Mouse (Mus musculus): Measurements from ENCODE around the gene Rfxap. TPM values are rescaled to one million over a fixed set of nuclear protein-coding genes. Genes with fewer than 3 reads are reported as not detected.

Gene Rfxap
- polyA plus RNA-seq, 1 experiment from 2014 or later, result 31.3 TPM

GRCm38 (mm10) chr3:54761258-54761657 lies 46.3 kb downstream of the Rfxap start:
- 96% methylated on average over 1 of the region's 1 CpGs for WGBS
- no peak for DNase-seq (ENCODE audit: low spot score)
- no peaks in the 10 kb centered on the region for H3K36me3 ChIP-seq (replicated peaks)

GRCm38 (mm10) chr3:54760321-54761115 lies 47.1 kb downstream of the Rfxap start:
- Histone ChIP-seq H3K4me3 (no peak overlapping the region), H3K9me3 (no peaks in the 10 kb centered on the region), H3K4me1 (peaks cover 27% of the 10 kb centered on the region), H3K27me3 (replicated peaks; ENCODE audit: low read depth, poor library complexity, severe bottlenecking) (peaks cover 24% of the 10 kb centered on the region), H3K36me3 (replicated peaks) (no peaks in the 10 kb centered on the region), H3K27ac (replicated peaks) (no peak overlapping the region)
- 67% methylated on average over 15 of the region's 15 CpGs for WGBS
- DNase-seq (ENCODE audit: low spot score), result no peak

More at GRCm38 (mm10) chr3:54761258-54761657, 46.3 kb downstream of the Rfxap start:
- peaks cover 20% of the 10 kb centered on the region for H3K4me1 ChIP-seq
- no peak overlapping the region for H3K4me3 ChIP-seq
- no peak overlapping the region for H3K27ac ChIP-seq (replicated peaks)
- H3K9me3 ChIP-seq, result no peaks in the 10 kb centered on the region
- peaks cover 17% of the 10 kb centered on the region for H3K27me3 ChIP-seq (replicated peaks; ENCODE audit: low read depth, poor library complexity, severe bottlenecking)

GRCm38 (mm10) chr3:54759211-54759610 lies 48.4 kb downstream of the Rfxap start:
- H3K4me1 ChIP-seq, result peaks cover 32% of the 10 kb centered on the region
- DNase-seq (ENCODE audit: low spot score), result no peak
- 77% methylated on average over 9 of the region's 9 CpGs for WGBS
- H3K9me3 ChIP-seq, result no peaks in the 10 kb centered on the region
- H3K27ac ChIP-seq (replicated peaks), result no peak overlapping the region
- H3K27me3 ChIP-seq (replicated peaks; ENCODE audit: low read depth, poor library complexity, severe bottlenecking), result peaks cover 37% of the 10 kb centered on the region
- H3K4me3 ChIP-seq, result no peak overlapping the region
- no peaks in the 10 kb centered on the region for H3K36me3 ChIP-seq (replicated peaks)

GRCm38 (mm10) chr3:54757446-54757845 lies 50.1 kb downstream of the Rfxap start:
- DNase-seq (ENCODE audit: low spot score), result no peak
- WGBS, result 83% methylated on average over 8 of the region's 8 CpGs
- Histone ChIP-seq H3K9me3 (no peaks in the 10 kb centered on the region), H3K36me3 (replicated peaks) (0 out of 2 replicates have a peak, but pooled peaks cover 1% of the 10 kb centered on the region), H3K4me1 (peaks cover 28% of the 10 kb centered on the region), H3K27ac (replicated peaks) (no peak overlapping the region), H3K27me3 (replicated peaks; ENCODE audit: low read depth, poor library complexity, severe bottlenecking) (peaks cover 43% of the 10 kb centered on the region), H3K4me3 (no peak overlapping the region)

DNA sequence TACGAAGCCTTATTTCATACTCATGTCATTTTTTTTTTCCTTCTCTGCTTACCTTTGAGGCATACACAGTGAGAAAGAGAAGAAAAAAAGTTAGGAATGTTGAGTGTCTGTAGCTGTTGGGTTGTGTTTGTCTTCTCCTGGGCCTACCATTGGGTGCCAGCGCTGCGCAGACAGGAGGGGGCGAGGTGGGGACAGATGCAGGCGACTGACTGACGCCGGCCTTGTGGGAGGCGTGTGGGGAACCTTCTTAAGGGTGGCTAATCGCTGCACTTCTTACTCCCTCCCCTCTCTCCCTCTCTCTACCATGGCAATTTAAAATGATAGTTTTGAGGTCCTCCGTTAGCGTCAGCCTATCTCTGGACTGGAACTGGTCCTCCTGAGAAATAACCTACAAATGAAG lies 51.5 kb downstream of the Rfxap start:
- DNase-seq (ENCODE audit: low spot score), result peak; percentile 61
- Histone ChIP-seq H3K4me1 (peaks cover 26% of the 10 kb centered on the region), H3K27ac (replicated peaks) (peak overlapping the region; percentile 85; the same call in 1 of the 2 replicates), H3K27me3 (replicated peaks; ENCODE audit: low read depth, poor library complexity, severe bottlenecking) (peaks cover 43% of the 10 kb centered on the region), H3K4me3 (peak overlapping the region; percentile 80), H3K36me3 (replicated peaks) (peaks cover 14% of the 10 kb centered on the region), H3K9me3 (no peaks in the 10 kb centered on the region)
- WGBS, result 2% methylated on average over 11 of the region's 11 CpGs

DNA sequence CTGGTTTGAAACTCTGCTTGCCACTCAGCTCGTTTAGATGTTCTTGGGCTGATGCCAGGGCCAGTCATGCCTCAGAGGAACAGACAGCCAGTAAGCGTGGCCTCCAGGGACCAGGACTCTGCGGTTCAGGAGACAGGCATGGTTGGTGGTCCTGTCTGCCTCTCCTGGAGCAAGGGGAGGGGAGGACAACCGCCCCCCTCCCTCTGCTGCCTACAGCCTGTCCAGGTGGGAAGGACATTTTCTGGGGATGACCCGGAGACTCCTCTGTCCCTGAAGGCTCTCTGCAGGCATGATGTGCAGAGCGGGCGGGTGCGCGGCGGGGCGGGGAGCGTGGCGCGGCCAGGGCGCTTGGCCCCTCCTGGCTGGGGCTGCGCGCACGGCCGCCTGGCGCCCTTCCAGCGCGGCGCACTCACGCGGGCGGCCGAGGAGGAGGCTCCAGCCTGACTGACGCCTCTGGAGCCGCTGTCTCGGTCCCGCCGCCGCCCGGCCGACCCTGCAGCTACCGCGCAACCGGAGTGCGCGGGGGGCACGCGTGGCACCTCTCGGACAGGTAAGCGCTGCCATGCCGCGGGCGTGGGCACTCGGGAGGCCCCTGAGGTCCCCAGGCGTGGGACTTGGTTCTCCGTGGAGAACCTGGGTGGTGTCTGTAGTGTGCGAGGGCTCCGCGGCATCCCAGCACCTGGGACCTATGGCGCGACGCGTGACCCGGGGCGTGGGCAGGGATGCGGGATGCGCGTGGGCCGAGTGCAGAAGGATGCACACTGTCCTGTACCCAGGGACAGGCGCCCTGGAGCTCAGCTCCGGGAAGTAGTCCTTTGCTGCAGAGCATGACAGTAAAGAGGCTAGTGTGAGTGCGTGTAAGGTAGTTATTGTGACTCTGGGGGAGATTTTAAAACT lies 52.2 kb downstream of the Rfxap start, which contains the start of gene Smad9:
Gene Smad9, plus strand, starts transcription at position 438 of the 897 bp plus-strand sequence.
- peaks cover 43% of the 10 kb centered on the region for H3K27me3 ChIP-seq (replicated peaks; ENCODE audit: low read depth, poor library complexity, severe bottlenecking)

GRCm38 (mm10) chr3:54753411-54753810 lies 54.2 kb downstream of the Rfxap start:
- no peak overlapping the region for H3K27ac ChIP-seq (replicated peaks)
- WGBS, result 86% methylated on average over 4 of the region's 4 CpGs
- peaks cover 41% of the 10 kb centered on the region for H3K36me3 ChIP-seq (replicated peaks)
- peaks cover 43% of the 10 kb centered on the region for H3K27me3 ChIP-seq (replicated peaks; ENCODE audit: low read depth, poor library complexity, severe bottlenecking)
- H3K9me3 ChIP-seq, result no peaks in the 10 kb centered on the region
- peaks cover 22% of the 10 kb centered on the region for H3K4me1 ChIP-seq
- H3K4me3 ChIP-seq, result no peak overlapping the region
- DNase-seq (ENCODE audit: low spot score), result no peak

More for the DNA sequence above, 52.2 kb downstream of the Rfxap start, which contains the start of gene Smad9:
- WGBS, result 1% methylated on average over 66 of the region's 66 CpGs
- peaks cover 22% of the 10 kb centered on the region for H3K4me1 ChIP-seq
- H3K36me3 ChIP-seq (replicated peaks), result peaks cover 21% of the 10 kb centered on the region
- H3K9me3 ChIP-seq, result no peaks in the 10 kb centered on the region
- DNase-seq (ENCODE audit: low spot score), result peak; percentile 74
- H3K27ac ChIP-seq (replicated peaks), result peak within 1 kb of the TSS; percentile 85
- peak within 1 kb of the TSS; percentile 80 for H3K4me3 ChIP-seq

Other genes starting within 250 kb of the Rfxap start
- 114 and 115 TPM in 2 replicates for gene Supt20, start 115.0 kb downstream of the Rfxap start, polyA plus RNA-seq (2016; fragmentation: Nextera tagmentation; extraction: Ambion mirVana)
- gene Gm21958, start 93.4 kb downstream of the Rfxap start, polyA plus RNA-seq (2016; fragmentation: Nextera tagmentation; extraction: Ambion mirVana), result 0.28 TPM in 1 of 2 replicates, not detected in the other
- 182 and 191 TPM in 2 replicates for gene Exosc8, start 72.4 kb downstream of the Rfxap start, polyA plus RNA-seq (2016; fragmentation: Nextera tagmentation; extraction: Ambion mirVana)
- gene Alg5, start 72.3 kb downstream of the Rfxap start, polyA plus RNA-seq (2016; fragmentation: Nextera tagmentation; extraction: Ambion mirVana), result 41.0 and 42.1 TPM in 2 replicates
- gene Smad9, start 52.2 kb downstream of the Rfxap start, polyA plus RNA-seq (2016; fragmentation: Nextera tagmentation; extraction: Ambion mirVana), result 0.42 and 0.73 TPM in 2 replicates
- 0.05 TPM in 1 of 2 replicates, not detected in the other for gene Sertm1, start 108.1 kb upstream of the Rfxap start, polyA plus RNA-seq (2016; fragmentation: Nextera tagmentation; extraction: Ambion mirVana)
- gene Ccna1, start 247.7 kb upstream of the Rfxap start, polyA plus RNA-seq (2016; fragmentation: Nextera tagmentation; extraction: Ambion mirVana), result 1.4 and 1.9 TPM in 2 replicates